Mouse (Mus musculus) thymus, adult 2 months (tissue): ENCODE data around the gene Zfp334. TPM values are rescaled to one million over a fixed set of nuclear protein-coding genes. Genes with fewer than 3 reads are reported as not detected.

ENCODE experiments used
- DNase-seq: peaks from one replicate; pipeline ENCODE4 v3.0.0; 2021
- H3K27ac ChIP-seq: fragments of 200-500 bp; 2 replicates; pipeline ENCODE4 v1.5.1; 2012; ENCODE audit warnings: low read length, control low read depth; ENCODE audit not compliant: control insufficient read depth, insufficient read depth
- H3K27me3 ChIP-seq: fragments of 200-500 bp; 2 replicates; pipeline ENCODE4 v1.6.1; 2012; ENCODE audit warnings: mild to moderate bottlenecking, low read length, moderate library complexity, mixed read lengths; ENCODE audit not compliant: control insufficient read depth, insufficient read depth
- H3K36me3 ChIP-seq: fragments of 200-500 bp; 2 replicates; pipeline ENCODE4 v1.6.1; 2012; ENCODE audit warnings: mild to moderate bottlenecking, low read length, moderate library complexity; ENCODE audit not compliant: control insufficient read depth, insufficient read depth
- H3K4me1 ChIP-seq: fragments of 200-500 bp; replicated peaks from 2 replicates; pipeline ENCODE4 v1.6.1; 2012; ENCODE audit warnings: low read length; ENCODE audit not compliant: control insufficient read depth, insufficient read depth
- H3K4me3 ChIP-seq: fragments of 200-500 bp; 2 replicates; pipeline ENCODE4 v1.5.1; 2012; ENCODE audit warnings: mild to moderate bottlenecking, low read length, control low read depth, moderate library complexity; ENCODE audit not compliant: control insufficient read depth, insufficient read depth
- CTCF ChIP-seq: fragments of 200-500 bp; IDR thresholded peaks from 2 replicates; pipeline ENCODE4 v1.5.1; 2012; ENCODE audit warnings: mild to moderate bottlenecking, control low read depth, low read length, moderate library complexity, borderline replicate concordance; ENCODE audit not compliant: control insufficient read depth, poor library complexity, insufficient read depth; ENCODE audit errors: extremely low read depth
- POLR2A ChIP-seq: fragments of 200-500 bp; IDR thresholded peaks from 2 replicates; pipeline ENCODE4 v1.6.1; 2012; ENCODE audit warnings: mild to moderate bottlenecking, low read length, control low read depth, moderate library complexity; ENCODE audit not compliant: control insufficient read depth, poor library complexity, insufficient read depth; ENCODE audit errors: extremely low read depth
- WGBS: fragments of 180-500 bp; shearing (Covaris S2); methylation state at CpG from one replicate; pipeline ENCODE4 v1.1.7; 2018; 5-methylcytosine and 5-hydroxymethylcytosine counted together
- polyA plus RNA-seq: library from polyadenylated mRNA; depleted of rRNA; stranded (reverse); fragments of >200 nt; gene quantifications from 2 replicates; pipeline ENCODE4 v1.2.3, GENCODE M21; 2012; rRNA removed

Gene Zfp334
- polyA plus RNA-seq, 1 experiment = 0.31 TPM

DNA sequence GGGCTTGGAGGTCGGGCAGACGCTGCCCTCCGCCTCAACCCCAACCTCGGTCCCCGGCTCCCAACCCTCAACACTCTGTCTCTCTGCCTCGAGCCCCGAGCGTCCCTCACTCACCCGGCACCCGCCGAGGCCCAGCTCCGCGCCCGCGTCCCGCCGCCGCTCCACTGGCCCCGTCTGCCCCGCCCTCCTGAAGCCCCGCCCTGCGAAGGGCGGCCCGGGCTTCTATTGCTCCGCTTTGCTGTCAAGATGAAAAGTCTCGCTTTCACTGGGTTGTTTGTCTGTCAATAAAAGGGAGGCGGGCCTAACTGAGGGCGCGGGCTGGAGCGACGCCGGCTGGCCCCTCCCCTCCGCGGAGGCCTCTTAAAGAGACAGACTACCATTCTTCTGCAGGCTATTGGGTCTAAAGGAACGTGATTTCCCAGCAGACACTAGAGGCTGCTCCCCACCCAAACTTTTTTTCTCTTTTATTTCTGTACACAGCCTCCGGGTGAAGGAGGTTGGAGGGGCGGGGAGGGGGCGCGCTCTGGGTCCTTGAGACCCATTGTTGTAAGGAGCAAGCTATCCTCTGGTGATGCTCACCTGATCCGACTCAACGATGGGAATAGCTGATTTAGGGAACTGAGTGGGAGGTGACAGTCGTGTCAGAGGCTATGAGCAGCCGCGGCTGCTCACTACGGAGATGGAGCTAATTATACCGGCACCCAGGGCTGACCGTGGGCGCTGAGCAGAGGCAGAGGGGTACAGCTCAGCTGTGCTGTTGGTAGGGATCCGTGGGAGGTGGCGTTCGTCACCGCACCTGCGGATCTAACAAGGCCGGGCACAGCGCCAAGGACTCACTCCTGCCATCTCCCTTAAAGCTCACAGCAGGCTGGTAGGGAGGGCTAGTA is 61.5 kb downstream of the Zfp334 start, which contains the start of gene Elmo2:
Gene Elmo2 (minus strand): TSS at position 176 of the 887 bp plus-strand sequence.
- peak; percentile 99 for DNase-seq
- Histone ChIP-seq H3K27me3 (no peaks in the 10 kb centered on the region), H3K36me3 (no peaks in the 10 kb centered on the region), H3K27ac (peak within 1 kb of the TSS; percentile 57), H3K4me1 (peaks cover 18% of the 10 kb centered on the region), H3K4me3 (peak within 1 kb of the TSS; percentile 84)
- TF ChIP-seq POLR2A (peak; percentile 89), CTCF (peak; percentile 58; the same call in 1 of the 2 replicates)
- WGBS = under 1% methylated on average over 52 of the region's 55 CpGs

GRCm38 (mm10) chr2:165325521-165326303 is 62.3 kb downstream of the Zfp334 start:
- Histone ChIP-seq H3K4me3 (peak overlapping the region; percentile 84), H3K36me3 (no peaks in the 10 kb centered on the region), H3K27ac (no peak overlapping the region), H3K27me3 (no peaks in the 10 kb centered on the region), H3K4me1 (peaks cover 27% of the 10 kb centered on the region)
- whole genome bisulfite sequencing = 3% methylated on average over 30 of the region's 30 CpGs
- TF ChIP-seq POLR2A = no peak
- no peak for TF ChIP-seq CTCF
- no peak for DNase-seq

Other genes with a start within 250 kb of the Zfp334 start
- gene Cdh22, start 153.4 kb downstream of the Zfp334 start, polyA plus RNA-seq = 1.2 and 1.3 TPM in 2 replicates
- gene Slc35c2, start 100.4 kb downstream of the Zfp334 start, polyA plus RNA-seq = 78.7 and 82.3 TPM in 2 replicates
- 95.0 and 106 TPM in 2 replicates for gene Elmo2, start 61.8 kb downstream of the Zfp334 start, polyA plus RNA-seq
- not detected in 2 replicates for gene Zfp663, start 19.5 kb downstream of the Zfp334 start, polyA plus RNA-seq
- 0.37 and 0.44 TPM in 2 replicates for gene Ocstamp, start 12.1 kb upstream of the Zfp334 start, polyA plus RNA-seq
- 2.1 and 2.2 TPM in 2 replicates for gene Slc13a3, start 85.0 kb upstream of the Zfp334 start, polyA plus RNA-seq
- gene Trp53rka, start 105.1 kb upstream of the Zfp334 start, polyA plus RNA-seq = 32.2 and 34.8 TPM in 2 replicates
- 0.75 and 1.00 TPM in 2 replicates for gene Slc2a10, start 115.5 kb upstream of the Zfp334 start, polyA plus RNA-seq
- gene Eya2, start 206.8 kb upstream of the Zfp334 start, polyA plus RNA-seq = 66.6 and 85.9 TPM in 2 replicates